Mouse (Mus musculus) neural tube, embryonic 12.5 days (tissue): ENCODE measurements at regions not wholly inside any gene's neighbourhood (a gene's known extent, or its start where the extent isn't known, plus 50 kb on each side); places are given as distances from the start of the nearest gene placed in this dataset.
"Not testable (repeated sequence)": the region's sequence is repeated elsewhere in the genome, so short reads cannot be mapped to it uniquely, and the experiment has no call there.

ENCODE experiments used
- ATAC-seq: fragments of 200-750 bp; cut with Nextera tagmentation; 2 replicates; pipeline ENCODE4 v1.8.0; 2017; ENCODE audit warnings: low read depth, mild to moderate bottlenecking, moderate TSS enrichment, moderate library complexity; ENCODE audit not compliant: low FRiP score
- H3K27ac ChIP-seq: fragments of 300-500 bp; sonication (generic); 2 replicates; pipeline ENCODE4 v1.5.1; 2016
- H3K27me3 ChIP-seq: fragments of 300-500 bp; sonication (generic); replicated peaks from 2 replicates; pipeline ENCODE4 v1.6.1; 2016; ENCODE audit warnings: mild to moderate bottlenecking
- H3K36me3 ChIP-seq: fragments of 300-500 bp; sonication (generic); 2 replicates; pipeline ENCODE4 v1.6.1; 2016; ENCODE audit warnings: mild to moderate bottlenecking
- H3K4me1 ChIP-seq: fragments of 300-500 bp; sonication (generic); 2 replicates; pipeline ENCODE4 v1.6.1; 2016
- H3K4me2 ChIP-seq: fragments of 300-500 bp; sonication (generic); replicated peaks from 2 replicates; pipeline ENCODE4 v1.6.1; 2016; ENCODE audit warnings: mild to moderate bottlenecking
- H3K4me3 ChIP-seq: fragments of 300-500 bp; sonication (generic); 2 replicates; pipeline ENCODE4 v1.5.1; 2016
- H3K9ac ChIP-seq: fragments of 300-500 bp; sonication (generic); 2 replicates; pipeline ENCODE4 v1.6.1; 2016; ENCODE audit warnings: mild to moderate bottlenecking
- H3K9me3 ChIP-seq: fragments of 300-500 bp; sonication (generic); 2 replicates; pipeline ENCODE4 v1.6.1; 2016; ENCODE audit warnings: mild to moderate bottlenecking
- WGBS: fragments of 180-500 bp; shearing (Covaris S2); methylation state at CpG from one replicate; pipeline ENCODE4 v1.1.7; 2016; 5-methylcytosine and 5-hydroxymethylcytosine counted together

DNA sequence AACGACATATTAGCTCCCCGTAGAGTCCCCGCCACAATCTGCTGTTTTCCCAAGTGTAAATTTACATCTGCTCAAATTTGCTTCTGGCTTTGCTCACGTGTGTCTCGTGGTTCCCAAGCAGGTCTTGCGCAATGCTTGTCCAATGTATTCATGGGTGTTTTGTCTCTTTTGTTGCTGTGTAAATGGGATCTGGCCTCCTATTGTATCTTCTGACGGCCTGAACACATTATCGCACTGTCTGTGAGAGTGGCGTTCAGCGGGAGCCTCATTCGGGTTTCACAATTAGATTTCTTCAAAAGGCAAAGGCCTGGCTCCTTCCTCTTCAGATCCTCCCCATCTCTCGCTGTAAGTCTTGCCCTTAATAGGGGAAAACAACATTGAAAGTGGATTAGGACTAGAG lies 274.5 kb downstream of the Fam19a5 start:
- no peak for ATAC-seq
- Histone ChIP-seq H3K4me2 (peak overlapping the region; percentile 16; the same call in 1 of the 2 replicates), H3K4me3 (no peak overlapping the region), H3K4me1 (peaks cover 10% of the 10 kb centered on the region; the same call in 1 of the 2 replicates), H3K9me3 (no peaks in the 10 kb centered on the region), H3K27me3 (no peaks in the 10 kb centered on the region), H3K36me3 (no peaks in the 10 kb centered on the region), H3K27ac (no peak overlapping the region), H3K9ac (no peak overlapping the region)
- WGBS = 23% methylated on average over 12 of the region's 12 CpGs

DNA sequence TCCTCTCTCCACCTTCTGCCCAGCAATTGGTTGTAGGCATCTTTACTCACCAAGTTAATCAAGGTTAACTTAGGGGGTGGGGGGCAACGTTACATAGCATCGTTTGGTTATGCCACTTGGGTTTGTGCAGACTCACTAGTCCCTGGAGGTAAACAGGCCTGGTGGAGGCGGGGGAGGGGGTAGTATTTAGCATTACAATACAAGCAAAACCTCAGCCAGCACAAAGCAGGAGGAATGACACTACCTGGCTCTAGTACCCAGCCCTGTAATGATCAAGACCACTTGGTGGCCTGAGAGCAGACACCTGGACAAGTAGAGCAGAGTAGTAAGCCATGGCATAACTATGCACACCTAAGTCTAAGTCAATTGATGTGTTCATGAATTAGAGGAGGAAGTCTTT lies 298.0 kb downstream of the Fam19a5 start:
- H3K27me3 ChIP-seq = no peaks in the 10 kb centered on the region
- H3K9me3 ChIP-seq = no peaks in the 10 kb centered on the region
- H3K9ac ChIP-seq = no peak overlapping the region
- H3K4me2 ChIP-seq = no peak overlapping the region
- no peaks in the 10 kb centered on the region for H3K36me3 ChIP-seq
- ATAC-seq = no peak
- peaks cover 3% of the 10 kb centered on the region; the same call in 1 of the 2 replicates for H3K4me1 ChIP-seq
- WGBS = 44% methylated on average over 3 of the region's 3 CpGs
- no peak overlapping the region for H3K27ac ChIP-seq
- H3K4me3 ChIP-seq = no peak overlapping the region

DNA sequence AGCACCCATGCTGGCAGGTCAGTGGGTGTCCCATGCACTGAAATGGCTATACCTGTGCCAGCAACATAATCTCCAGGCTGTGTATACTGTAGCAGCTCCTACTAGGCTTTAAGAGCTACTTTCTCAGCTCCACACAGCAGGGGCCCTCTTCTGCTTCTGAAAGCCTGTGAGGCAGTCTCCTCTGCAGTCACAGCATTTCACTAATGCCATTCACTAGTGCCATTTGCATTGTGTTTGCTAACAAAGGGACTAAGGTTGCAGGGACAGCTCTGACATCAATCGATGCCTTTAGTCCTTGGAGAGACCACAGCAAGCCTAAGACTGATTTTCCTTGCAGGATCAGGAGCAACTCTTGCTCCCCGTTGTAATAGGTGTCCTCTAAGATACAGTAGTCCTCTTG lies 315.0 kb downstream of the Fam19a5 start:
- H3K27me3 ChIP-seq = no peaks in the 10 kb centered on the region
- H3K9ac ChIP-seq = no peak overlapping the region
- no peaks in the 10 kb centered on the region for H3K36me3 ChIP-seq
- H3K27ac ChIP-seq = no peak overlapping the region
- peaks cover 7% of the 10 kb centered on the region; the same call in 1 of the 2 replicates for H3K4me1 ChIP-seq
- no peak overlapping the region for H3K4me3 ChIP-seq
- 7% methylated on average over 2 of the region's 2 CpGs for WGBS
- no peak for ATAC-seq
- no peaks in the 10 kb centered on the region for H3K9me3 ChIP-seq
- H3K4me2 ChIP-seq = no peak overlapping the region

DNA sequence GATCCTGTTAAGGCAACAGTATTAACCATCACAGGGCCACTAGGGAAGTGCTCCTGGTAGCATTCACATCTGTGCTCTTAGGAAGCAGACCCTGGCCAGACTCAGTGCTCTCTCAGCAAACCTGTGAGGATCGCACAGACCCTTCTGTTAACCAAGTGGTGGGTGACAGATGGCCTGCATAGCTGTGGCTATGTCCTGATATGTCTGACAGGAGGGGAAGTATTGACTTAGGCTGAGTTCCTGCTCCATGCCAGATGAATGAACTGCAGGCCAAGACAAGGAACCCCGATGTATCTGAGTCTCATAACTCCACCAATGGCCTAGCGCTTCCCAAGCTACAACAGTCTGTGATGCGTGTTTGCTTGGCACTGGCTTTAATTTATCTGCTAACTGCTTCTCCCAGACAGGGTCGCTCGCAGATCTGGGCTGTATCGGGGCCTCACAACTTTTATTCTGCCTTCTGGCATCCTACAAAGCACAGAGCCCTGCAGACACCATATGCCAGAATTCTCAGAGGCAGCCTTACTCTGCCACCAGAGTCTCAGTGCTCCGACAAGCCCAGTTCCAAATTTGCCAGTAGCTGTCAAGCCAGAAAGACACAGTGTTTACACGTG lies 332.3 kb downstream of the Fam19a5 start:
- Histone ChIP-seq H3K9ac (no peak overlapping the region), H3K4me3 (no peak overlapping the region)
- no peak for ATAC-seq

DNA sequence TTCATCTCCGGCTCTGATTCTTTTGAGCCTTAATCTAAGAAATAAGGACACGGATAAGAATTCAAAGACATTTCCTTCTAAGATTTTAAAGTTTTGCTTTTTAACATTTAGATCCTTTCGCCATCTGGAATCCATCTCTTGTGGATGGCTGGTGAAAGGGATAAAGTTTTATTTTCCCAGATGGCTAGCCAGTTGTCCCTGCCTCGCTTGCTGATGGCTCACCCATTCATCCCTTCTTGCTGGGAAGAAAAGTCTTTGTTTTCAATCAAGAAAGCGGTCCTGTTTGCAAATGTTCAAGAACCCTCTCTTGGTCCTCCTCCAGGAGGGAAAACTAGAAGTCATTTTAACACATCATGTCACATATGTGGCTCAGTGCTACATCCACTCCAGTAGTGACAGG lies 346.8 kb downstream of the Fam19a5 start:
- no peaks in the 10 kb centered on the region for H3K9me3 ChIP-seq
- H3K27me3 ChIP-seq = no peaks in the 10 kb centered on the region
- no peak overlapping the region for H3K9ac ChIP-seq
- H3K27ac ChIP-seq = no peak overlapping the region
- H3K4me2 ChIP-seq = no peak overlapping the region
- H3K4me3 ChIP-seq = no peak overlapping the region
- 83% methylated on average over 5 of the region's 5 CpGs for WGBS
- no peak for ATAC-seq
- no peaks in the 10 kb centered on the region for H3K4me1 ChIP-seq
- H3K36me3 ChIP-seq = no peaks in the 10 kb centered on the region

More for the DNA sequence above, 332.3 kb downstream of the Fam19a5 start:
- Histone ChIP-seq H3K9me3 (no peaks in the 10 kb centered on the region), H3K36me3 (no peaks in the 10 kb centered on the region), H3K27me3 (no peaks in the 10 kb centered on the region), H3K4me2 (no peak overlapping the region), H3K4me1 (no peaks in the 10 kb centered on the region; the same call in 1 of the 2 replicates), H3K27ac (no peak overlapping the region)
- WGBS = 67% methylated on average over 9 of the region's 9 CpGs

DNA sequence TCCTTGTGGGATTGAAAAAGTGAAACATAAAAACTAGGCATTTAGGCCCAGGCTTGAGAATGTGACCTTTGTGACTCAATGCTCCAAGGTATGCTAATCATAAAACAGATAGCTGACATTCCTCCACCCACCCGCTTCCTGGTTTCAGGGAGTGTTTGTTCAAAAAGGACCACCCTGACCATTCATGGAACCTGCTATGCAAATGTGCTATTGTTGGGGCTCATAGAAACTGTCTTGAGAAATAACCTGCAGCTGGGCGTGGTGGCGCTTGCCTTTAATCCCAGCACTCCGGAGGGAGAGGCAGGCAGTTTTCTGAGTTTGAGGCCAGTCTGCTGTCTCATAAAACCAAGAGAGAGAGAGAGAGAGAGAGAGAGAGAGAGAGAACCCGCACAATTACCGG lies 350.8 kb downstream of the Fam19a5 start:
- not testable (repeated sequence) for H3K27ac ChIP-seq, H3K4me1 ChIP-seq, H3K4me3 ChIP-seq, H3K36me3 ChIP-seq, H3K27me3 ChIP-seq, H3K9ac ChIP-seq, ATAC-seq, H3K4me2 ChIP-seq, H3K9me3 ChIP-seq
- 88% methylated on average over 6 of the region's 6 CpGs for WGBS

DNA sequence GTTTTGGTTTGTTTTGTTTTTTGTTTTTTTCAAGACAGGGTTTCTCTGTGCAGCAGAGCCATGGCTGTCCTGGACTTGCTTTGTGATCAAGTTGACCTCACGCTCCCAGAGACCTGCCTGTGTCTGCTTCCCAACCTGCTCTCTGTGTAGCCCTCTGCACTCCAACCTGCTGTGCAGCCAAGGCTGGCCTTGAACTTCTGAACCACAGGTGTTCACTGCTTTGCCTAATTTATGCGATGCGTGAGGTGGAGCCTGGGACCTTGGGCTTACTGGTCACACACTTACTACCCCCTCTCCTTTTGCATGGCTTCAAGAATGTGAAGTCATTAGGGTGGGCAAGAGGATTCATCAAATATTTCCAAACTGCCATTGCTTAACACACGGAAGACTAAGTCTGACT lies 354.6 kb downstream of the Fam19a5 start:
- Histone ChIP-seq H3K27me3 (no peaks in the 10 kb centered on the region), H3K9ac (no peak overlapping the region), H3K4me2 (no peak overlapping the region), H3K27ac (no peak overlapping the region), H3K36me3 (no peaks in the 10 kb centered on the region), H3K4me3 (no peak overlapping the region), H3K4me1 (no peaks in the 10 kb centered on the region), H3K9me3 (no peaks in the 10 kb centered on the region)
- no peak for ATAC-seq
- WGBS = 84% methylated on average over 4 of the region's 4 CpGs

DNA sequence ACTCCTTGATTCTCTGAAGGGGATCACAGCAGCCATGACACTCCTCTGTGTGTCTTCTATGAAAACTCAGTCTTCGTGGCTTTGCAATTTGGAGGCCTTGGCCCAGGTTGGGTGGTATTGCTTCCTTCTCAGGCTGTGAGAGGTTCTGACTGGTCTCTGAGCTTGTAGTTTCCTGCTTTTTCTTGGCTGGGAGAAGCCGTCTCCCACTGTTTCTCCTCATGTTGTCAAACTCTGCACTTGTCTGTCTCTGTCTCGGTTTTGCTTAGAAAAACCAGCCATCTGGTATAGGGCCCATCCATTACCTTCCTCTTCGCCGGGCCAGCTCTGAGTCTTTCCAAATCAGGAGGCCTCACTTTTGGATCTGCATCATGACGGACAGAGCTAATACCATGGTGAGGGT lies 360.3 kb downstream of the Fam19a5 start:
- ATAC-seq = no peak
- Histone ChIP-seq H3K4me1 (no peaks in the 10 kb centered on the region), H3K9ac (no peak overlapping the region), H3K4me2 (no peak overlapping the region), H3K27ac (no peak overlapping the region), H3K4me3 (no peak overlapping the region), H3K36me3 (no peaks in the 10 kb centered on the region), H3K27me3 (no peaks in the 10 kb centered on the region), H3K9me3 (no peaks in the 10 kb centered on the region)
- 93% methylated on average over 6 of the region's 6 CpGs for WGBS

DNA sequence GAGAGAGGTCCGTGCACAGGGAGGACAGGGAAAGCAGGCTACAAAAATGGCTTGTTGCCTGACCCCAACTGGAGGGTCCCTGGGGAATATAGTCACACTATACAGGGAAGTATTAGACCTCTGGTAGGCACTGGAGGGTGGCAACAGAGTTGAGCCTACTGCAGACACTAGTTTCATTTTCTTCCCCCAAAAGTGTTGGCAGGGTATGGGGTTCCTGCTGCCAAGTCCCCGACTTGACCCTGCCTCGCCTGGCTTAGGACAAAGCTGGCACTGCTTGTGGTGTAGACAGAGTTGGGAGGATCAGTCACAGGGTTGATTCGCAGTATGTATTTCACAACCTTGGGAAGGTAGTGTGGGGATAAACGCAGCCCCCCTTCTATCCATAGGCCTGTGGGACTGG lies 362.2 kb downstream of the Fam19a5 start:
- WGBS = 85% methylated on average over 5 of the region's 5 CpGs
- Histone ChIP-seq H3K9ac (no peak overlapping the region), H3K27me3 (no peaks in the 10 kb centered on the region), H3K36me3 (no peaks in the 10 kb centered on the region), H3K4me2 (no peak overlapping the region), H3K4me3 (no peak overlapping the region), H3K9me3 (no peaks in the 10 kb centered on the region), H3K27ac (no peak overlapping the region), H3K4me1 (0 out of 2 replicates have a peak, but pooled peaks cover 5% of the 10 kb centered on the region)
- no peak for ATAC-seq

DNA sequence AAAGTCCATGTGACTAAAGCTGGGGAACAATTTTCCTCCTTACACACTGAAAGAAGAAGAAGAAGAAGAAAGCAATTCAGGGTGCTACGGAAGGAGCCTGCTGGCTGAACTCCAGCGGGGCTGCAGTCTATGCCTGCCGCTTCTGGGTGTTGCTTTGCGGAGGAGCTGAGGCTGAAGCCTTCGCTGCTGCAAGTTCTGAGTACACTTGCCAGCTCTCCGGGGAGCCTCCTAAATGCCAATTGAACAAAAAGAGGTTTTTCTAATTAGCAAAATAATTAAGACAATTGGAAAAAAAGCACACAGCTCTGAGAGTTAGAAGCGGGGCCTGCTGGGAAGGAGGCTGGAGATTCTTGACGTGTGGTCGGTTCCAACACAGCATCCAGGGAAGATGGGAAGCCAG lies 378.0 kb downstream of the Fam19a5 start:
- H3K27me3 ChIP-seq = no peaks in the 10 kb centered on the region
- H3K27ac ChIP-seq = no peak overlapping the region
- no peaks in the 10 kb centered on the region for H3K36me3 ChIP-seq
- ATAC-seq = no peak
- no peak overlapping the region for H3K4me3 ChIP-seq
- no peaks in the 10 kb centered on the region for H3K4me1 ChIP-seq
- no peak overlapping the region for H3K4me2 ChIP-seq
- no peaks in the 10 kb centered on the region for H3K9me3 ChIP-seq
- 74% methylated on average over 9 of the region's 9 CpGs for WGBS
- H3K9ac ChIP-seq = no peak overlapping the region

DNA sequence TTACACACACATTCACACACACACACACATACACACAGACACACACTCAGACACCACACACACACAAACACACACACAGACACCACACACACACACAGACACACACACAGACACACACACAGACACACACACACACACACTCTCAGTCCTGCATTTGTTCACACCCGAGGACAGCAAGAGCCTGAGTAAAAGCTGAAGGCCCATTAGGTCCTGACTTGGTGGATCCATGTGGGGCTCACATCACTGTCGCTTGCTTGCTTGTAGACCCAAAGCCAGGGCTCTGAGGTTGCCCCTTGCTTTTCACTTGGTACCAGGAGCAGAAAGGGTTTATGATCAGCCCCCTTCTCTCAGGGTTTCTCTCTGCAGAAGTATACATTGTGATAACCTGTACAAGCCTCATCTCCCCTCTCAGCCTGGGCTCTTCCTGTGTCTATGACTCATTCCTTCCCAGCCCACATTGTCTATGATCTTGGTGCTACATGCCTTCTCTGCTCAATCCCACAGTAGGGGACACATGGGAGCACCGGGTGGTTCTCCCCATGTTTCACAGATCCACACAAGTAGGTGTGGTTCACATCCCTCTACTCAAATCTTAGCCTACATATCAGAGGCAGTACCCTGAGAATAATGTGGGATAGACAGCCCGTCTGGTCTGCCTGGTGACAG lies 378.8 kb downstream of the Fam19a5 start:
- Histone ChIP-seq H3K27ac (no peak overlapping the region), H3K4me1 (no peaks in the 10 kb centered on the region), H3K36me3 (no peaks in the 10 kb centered on the region), H3K4me3 (no peak overlapping the region), H3K9ac (no peak overlapping the region), H3K4me2 (no peak overlapping the region), H3K9me3 (no peaks in the 10 kb centered on the region), H3K27me3 (no peaks in the 10 kb centered on the region)
- ATAC-seq = no peak
- 87% methylated on average over 4 of the region's 4 CpGs for WGBS

DNA sequence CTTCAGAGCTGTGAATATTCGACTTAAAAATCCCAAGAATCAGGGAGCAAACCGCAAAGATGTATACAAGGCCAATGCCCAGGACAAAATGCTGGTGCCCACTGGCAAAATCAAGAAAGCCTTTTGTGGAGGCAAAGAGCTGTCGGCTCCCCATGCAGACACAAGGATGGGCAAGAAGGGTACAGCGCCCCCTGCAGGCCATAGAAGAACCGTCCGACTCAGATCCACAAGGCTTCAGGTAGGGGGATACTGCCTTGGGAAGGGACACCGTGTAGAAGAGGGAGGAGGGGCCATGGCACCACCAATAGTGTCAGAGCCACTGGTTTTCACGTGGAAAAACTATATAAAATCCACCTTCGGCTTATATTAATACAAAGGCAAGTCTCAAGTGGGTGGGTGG lies 379.8 kb downstream of the Fam19a5 start:
- ATAC-seq = no peak
- 37% methylated on average over 9 of the region's 9 CpGs for WGBS
- Histone ChIP-seq H3K27me3 (no peaks in the 10 kb centered on the region), H3K36me3 (no peaks in the 10 kb centered on the region), H3K27ac (no peak overlapping the region), H3K4me2 (no peak overlapping the region), H3K9me3 (no peaks in the 10 kb centered on the region), H3K4me1 (no peaks in the 10 kb centered on the region), H3K4me3 (no peak overlapping the region), H3K9ac (no peak overlapping the region)

DNA sequence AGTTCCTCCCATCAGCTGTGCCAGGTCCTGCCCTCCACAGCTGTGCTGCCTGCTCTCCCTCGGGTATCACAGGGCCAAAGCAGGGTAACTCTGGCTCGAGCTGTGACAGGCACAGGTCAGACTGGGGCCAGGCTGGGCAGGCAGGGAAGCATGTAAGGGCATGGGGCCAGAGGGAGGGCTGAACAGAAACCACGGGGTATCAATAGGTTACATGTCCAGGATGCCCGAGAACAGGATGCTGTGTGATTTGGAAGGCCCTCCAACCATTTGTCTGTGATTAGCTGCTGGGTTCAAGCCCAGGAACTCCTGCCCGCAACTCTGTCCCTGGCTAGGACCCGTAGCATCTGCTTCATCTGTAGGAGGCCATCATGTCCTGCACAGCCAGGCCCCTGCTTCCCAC lies 391.9 kb downstream of the Fam19a5 start:
- H3K27ac ChIP-seq = no peak overlapping the region
- no peak overlapping the region for H3K9ac ChIP-seq
- no peaks in the 10 kb centered on the region for H3K36me3 ChIP-seq
- H3K4me3 ChIP-seq = no peak overlapping the region
- WGBS = 81% methylated on average over 6 of the region's 6 CpGs
- H3K4me1 ChIP-seq = no peaks in the 10 kb centered on the region; the same call in 1 of the 2 replicates
- no peaks in the 10 kb centered on the region for H3K9me3 ChIP-seq
- no peaks in the 10 kb centered on the region for H3K27me3 ChIP-seq
- no peak for ATAC-seq
- no peak overlapping the region for H3K4me2 ChIP-seq
